Mouse (Mus musculus) liver, postnatal 0 days (tissue): Measurements from ENCODE around the gene Tfec.

ENCODE experiments used
- CTCF ChIP-seq: sonication (generic); IDR thresholded peaks from 2 replicates; pipeline ENCODE4 v1.5.1; 2016; ENCODE audit warnings: antibody characterized with exemption, low read depth
- EP300 ChIP-seq: IDR thresholded peaks from 2 replicates; pipeline ENCODE4 v1.6.1; 2016; ENCODE audit warnings: antibody characterized with exemption, low read depth, mild to moderate bottlenecking

- TF ChIP-seq CTCF (no peak), EP300 (no peak)
These were observed 28.2 kb downstream of the Tfec start for GRCm38 (mm10) chr6:16870067-16870466.
